Mouse (Mus musculus) MEL (cell line): ENCODE results near the gene Fbxo30. TPM values are rescaled to one million over a fixed set of nuclear protein-coding genes. Genes with fewer than 3 reads are reported as not detected.

Experiments
- DNase-seq: peaks from one replicate; pipeline ENCODE4 v3.0.0; 2011; ENCODE audit warnings: low read depth, low spot score
- H3K27ac ChIP-seq: 2 replicates; pipeline ENCODE4 v1.5.1; 2012; ENCODE audit warnings: low read depth, mild to moderate bottlenecking, control low read depth, low read length, moderate library complexity; ENCODE audit not compliant: control insufficient read depth
- H3K27me3 ChIP-seq, 2 experiments: fragments of 150-350 bp in 1 of 2; sonication (generic) in 1 of 2; 2 replicates each; pipeline ENCODE4 v1.6.1; 2012; ENCODE audit warnings: low read length in 2 of 2, mild to moderate bottlenecking in 2 of 2, improper control_type of control experiment in 1 of 2, moderate library complexity in 1 of 2; ENCODE audit not compliant: insufficient read depth in 2 of 2, control insufficient read depth in 1 of 2
- H3K36me3 ChIP-seq, 2 experiments: 2 replicates each; pipeline ENCODE4 v1.6.1; 2012 to 2014; ENCODE audit warnings: low read length in 2 of 2, improper control_type of control experiment in 1 of 2, inconsistent platforms in 1 of 2, mild to moderate bottlenecking in 1 of 2; ENCODE audit not compliant: insufficient read depth in 2 of 2, control insufficient read depth in 1 of 2
- H3K4me1 ChIP-seq, 2 experiments: fragments of 150-350 bp in 1 of 2; sonication (generic) in 1 of 2; 2 replicates each; pipeline ENCODE4 v1.6.1; 2012; ENCODE audit warnings: low read length in 2 of 2, improper control_type of control experiment in 1 of 2, mild to moderate bottlenecking in 1 of 2; ENCODE audit not compliant: insufficient read depth in 2 of 2, control insufficient read depth in 1 of 2
- H3K4me3 ChIP-seq, 2 experiments: fragments of 150-350 bp in 1 of 2; sonication (generic) in 1 of 2; 2 replicates each; pipeline ENCODE4 v1.5.1; 2012; ENCODE audit warnings: low read depth in 2 of 2, low read length in 2 of 2, mild to moderate bottlenecking in 2 of 2, moderate library complexity in 2 of 2, control low read depth in 1 of 2, improper control_type of control experiment in 1 of 2; ENCODE audit not compliant: control insufficient read depth in 1 of 2, insufficient read depth in 1 of 2
- H3K79me2 ChIP-seq: 2 replicates; pipeline ENCODE4 v1.6.1; 2012; ENCODE audit warnings: mild to moderate bottlenecking, low read length, moderate library complexity; ENCODE audit not compliant: control insufficient read depth, poor library complexity, insufficient read depth
- H3K9ac ChIP-seq: 2 replicates; pipeline ENCODE4 v1.6.1; 2012; ENCODE audit warnings: low read depth, mild to moderate bottlenecking, control low read depth, low read length, moderate library complexity; ENCODE audit not compliant: control insufficient read depth, poor library complexity, severe bottlenecking
- H3K9me3 ChIP-seq: fragments of 150-350 bp; sonication (generic); replicated peaks from 2 replicates; pipeline ENCODE4 v1.6.1; 2012; ENCODE audit warnings: mild to moderate bottlenecking, low read length, improper control_type of control experiment, moderate library complexity; ENCODE audit not compliant: insufficient read depth
- CHD1 ChIP-seq: IDR thresholded peaks from 2 replicates; pipeline ENCODE4 v1.6.1; 2012; ENCODE audit warnings: low read depth, mild to moderate bottlenecking, inconsistent platforms, low read length, improper control_type of control experiment
- CHD2 ChIP-seq: IDR thresholded peaks from 2 replicates; pipeline ENCODE4 v1.6.1; 2011; ENCODE audit warnings: low read length, improper control_type of control experiment
- ELF1 ChIP-seq: IDR thresholded peaks from 2 replicates; pipeline ENCODE4 v1.6.1; 2014; ENCODE audit warnings: low read depth, mild to moderate bottlenecking, inconsistent platforms, low read length, improper control_type of control experiment, moderate library complexity
- EP300 ChIP-seq, 2 experiments: IDR thresholded peaks; 2 replicates each; pipeline ENCODE4 v1.6.1; 2011; ENCODE audit warnings: improper control_type of control experiment in 2 of 2, low read length in 2 of 2, low read depth in 1 of 2, mild to moderate bottlenecking in 1 of 2
- ETS1 ChIP-seq: IDR thresholded peaks from 2 replicates; pipeline ENCODE4 v1.6.1; 2012; ENCODE audit warnings: low read depth, mild to moderate bottlenecking, inconsistent platforms, low read length, improper control_type of control experiment, moderate library complexity
- GABPA ChIP-seq: IDR thresholded peaks from 2 replicates; pipeline ENCODE4 v1.6.1; 2012; ENCODE audit warnings: low read depth, mild to moderate bottlenecking, inconsistent platforms, low read length, improper control_type of control experiment, moderate library complexity
- GATA1 ChIP-seq: IDR thresholded peaks from 2 replicates; pipeline ENCODE4 v1.6.1; 2011; ENCODE audit warnings: low read depth, low read length, improper control_type of control experiment
- HCFC1 ChIP-seq: IDR thresholded peaks from 2 replicates; pipeline ENCODE4 v1.6.1; 2012; ENCODE audit warnings: low read depth, mild to moderate bottlenecking, inconsistent platforms, low read length, improper control_type of control experiment, moderate library complexity
- KAT2A ChIP-seq: conservative IDR thresholded peaks from 2 replicates; pipeline ENCODE4 v1.6.1; 2012; ENCODE audit warnings: low read depth, low read length, improper control_type of control experiment, inconsistent platforms
- MAFK ChIP-seq: IDR thresholded peaks from 2 replicates; pipeline ENCODE4 v1.6.1; 2011; ENCODE audit warnings: low read depth, mild to moderate bottlenecking, low read length, improper control_type of control experiment, borderline replicate concordance
- MAX ChIP-seq: IDR thresholded peaks from 2 replicates; pipeline ENCODE4 v1.6.1; 2011; ENCODE audit warnings: low read length, improper control_type of control experiment
- MAZ ChIP-seq: IDR thresholded peaks from 2 replicates; pipeline ENCODE4 v1.6.1; 2012; ENCODE audit warnings: low read depth, mild to moderate bottlenecking, inconsistent platforms, low read length, improper control_type of control experiment
- MXI1 ChIP-seq: IDR thresholded peaks from 2 replicates; pipeline ENCODE4 v1.6.1; 2011; ENCODE audit warnings: mild to moderate bottlenecking, low read depth, low read length, improper control_type of control experiment
- MYB ChIP-seq: IDR thresholded peaks from 2 replicates; pipeline ENCODE4 v1.6.1; 2011; ENCODE audit warnings: mild to moderate bottlenecking, low read depth, low read length, improper control_type of control experiment
- MYC ChIP-seq: IDR thresholded peaks from 2 replicates; pipeline ENCODE4 v1.6.1; 2011; ENCODE audit warnings: low read depth, mild to moderate bottlenecking, low read length, improper control_type of control experiment, moderate library complexity
- NELFE ChIP-seq: IDR thresholded peaks from 2 replicates; pipeline ENCODE4 v1.6.1; 2011; ENCODE audit warnings: low read depth, low read length, improper control_type of control experiment
- NRF1 ChIP-seq: IDR thresholded peaks from 2 replicates; pipeline ENCODE4 v1.6.1; 2014; ENCODE audit warnings: low read depth, mild to moderate bottlenecking, inconsistent platforms, low read length, improper control_type of control experiment, moderate library complexity; ENCODE audit not compliant: poor library complexity, insufficient read depth, severe bottlenecking
- POLR2AphosphoS2 ChIP-seq: IDR thresholded peaks from 2 replicates; pipeline ENCODE4 v1.6.1; 2011; ENCODE audit warnings: low read length, improper control_type of control experiment
- POLR2AphosphoS5 ChIP-seq: IDR thresholded peaks from 2 replicates; pipeline ENCODE4 v1.6.1; 2012; ENCODE audit warnings: low read depth, borderline replicate concordance, mild to moderate bottlenecking, inconsistent platforms, low read length, moderate library complexity, mixed read lengths
- RCOR1 ChIP-seq: IDR thresholded peaks from 2 replicates; pipeline ENCODE4 v1.6.1; 2012; ENCODE audit warnings: low read depth, mild to moderate bottlenecking, inconsistent platforms, low read length, improper control_type of control experiment
- SIN3A ChIP-seq: IDR thresholded peaks from 2 replicates; pipeline ENCODE4 v1.6.1; 2012; ENCODE audit warnings: low read length, improper control_type of control experiment, inconsistent platforms
- SMC3 ChIP-seq: IDR thresholded peaks from 2 replicates; pipeline ENCODE4 v1.6.1; 2011; ENCODE audit warnings: low read depth, low read length, improper control_type of control experiment
- TAL1 ChIP-seq: IDR thresholded peaks from 2 replicates; pipeline ENCODE4 v1.6.1; 2012; ENCODE audit warnings: mild to moderate bottlenecking, inconsistent platforms, low read length, moderate library complexity, mixed read lengths
- UBTF ChIP-seq: IDR thresholded peaks from 2 replicates; pipeline ENCODE4 v1.6.1; 2012; ENCODE audit warnings: low read depth, mild to moderate bottlenecking, inconsistent platforms, low read length, improper control_type of control experiment, moderate library complexity, borderline replicate concordance; ENCODE audit not compliant: insufficient read depth
- USF1 ChIP-seq: IDR thresholded peaks from 2 replicates; pipeline ENCODE4 v1.6.1; 2014; ENCODE audit warnings: low read depth, mild to moderate bottlenecking, inconsistent platforms, low read length, improper control_type of control experiment, moderate library complexity
- USF2 ChIP-seq, 2 experiments: IDR thresholded peaks; 2 replicates each; pipeline ENCODE4 v1.6.1; 2011 to 2012; ENCODE audit warnings: improper control_type of control experiment in 2 of 2, low read length in 2 of 2, borderline replicate concordance in 1 of 2, inconsistent platforms in 1 of 2, low read depth in 1 of 2, mild to moderate bottlenecking in 1 of 2; ENCODE audit not compliant: insufficient read depth in 1 of 2
- ZKSCAN1 ChIP-seq: IDR thresholded peaks from 2 replicates; pipeline ENCODE4 v1.6.1; 2012; ENCODE audit warnings: low read depth, mild to moderate bottlenecking, inconsistent platforms, low read length, improper control_type of control experiment, moderate library complexity
- ZMIZ1 ChIP-seq: IDR thresholded peaks from 2 replicates; pipeline ENCODE4 v1.6.1; 2012; ENCODE audit warnings: low read depth, mild to moderate bottlenecking, inconsistent platforms, low read length, improper control_type of control experiment, moderate library complexity
- ZNF384 ChIP-seq: IDR thresholded peaks from 2 replicates; pipeline ENCODE4 v1.6.1; 2012; ENCODE audit warnings: low read depth, mild to moderate bottlenecking, inconsistent platforms, low read length, improper control_type of control experiment
- polyA plus RNA-seq, 2 experiments: library from polyadenylated mRNA; stranded (reverse) in 1 of 2; unstranded in 1 of 2; fragments of >175 nt in 1 of 2; fragments of >200 nt in 1 of 2; gene quantifications; 2 replicates each; pipeline versions ENCODE4 v1.2.1 to v1.2.4; 2012; ENCODE audit warnings: low replicate concordance in 2 of 2, low read depth in 1 of 2; ENCODE audit not compliant: insufficient read length in 2 of 2, insufficient read depth in 1 of 2, missing spikeins in 1 of 2
- total RNA-seq: library from RNA; depleted of rRNA; stranded (reverse); fragments of 300-350 nt; gene quantifications from 2 replicates; pipeline ENCODE4 v1.2.3, GENCODE M21; 2012

The Fbxo30 gene
- total and polyA plus RNA-seq, 3 experiments: 10.1 to 10.8 TPM; not detected in 1

DNA sequence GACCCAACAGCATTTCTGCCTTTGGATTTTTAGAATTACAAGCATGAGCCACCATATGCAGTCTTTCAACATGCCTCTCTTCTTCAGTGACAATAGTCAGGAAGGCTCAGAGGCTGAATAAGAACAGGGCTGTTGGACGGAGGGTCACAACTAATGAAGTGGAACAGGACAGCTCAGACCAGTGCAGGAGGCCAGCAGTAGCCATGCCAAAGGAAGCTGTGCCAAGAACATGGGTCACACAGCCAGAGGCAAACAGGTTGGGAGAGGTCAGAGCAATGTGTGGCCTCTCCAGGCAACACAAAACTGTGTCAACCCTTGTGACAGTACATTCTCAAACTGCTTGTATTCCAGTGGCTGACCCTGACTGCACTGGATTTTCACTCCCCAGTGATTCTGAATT, 6.7 kb upstream of the Fbxo30 start:
- no peaks in the 10 kb centered on the region for H3K9me3 ChIP-seq
- no peak overlapping the region for H3K9ac ChIP-seq
- DNase-seq: no peak
- H3K27ac ChIP-seq: no peak overlapping the region
- TF ChIP-seq CHD1 (no peak), MYC (no peak), ZMIZ1 (no peak), POLR2AphosphoS2 (no peak), KAT2A (no peak), USF1 (no peak), ETS1 (no peak), ZNF384 (no peak), GATA1 (no peak), MXI1 (no peak), USF2 (IDR thresholded peaks at IDR 0.05; ENCODE audit: borderline replicate concordance in 1 of 2, insufficient read depth in 1 of 2, low read depth in 1 of 2, low read length in 2 of 2) (no peak), UBTF (no peak), MAX (no peak), NRF1 (no peak)
- no peaks in the 10 kb centered on the region for H3K4me1 ChIP-seq
- no peaks in the 10 kb centered on the region; a peak in 1 of 4 replicates for H3K36me3 ChIP-seq
- no peaks in the 10 kb centered on the region for H3K27me3 ChIP-seq
- no peak overlapping the region for H3K4me3 ChIP-seq
- no peaks in the 10 kb centered on the region for H3K79me2 ChIP-seq

DNA sequence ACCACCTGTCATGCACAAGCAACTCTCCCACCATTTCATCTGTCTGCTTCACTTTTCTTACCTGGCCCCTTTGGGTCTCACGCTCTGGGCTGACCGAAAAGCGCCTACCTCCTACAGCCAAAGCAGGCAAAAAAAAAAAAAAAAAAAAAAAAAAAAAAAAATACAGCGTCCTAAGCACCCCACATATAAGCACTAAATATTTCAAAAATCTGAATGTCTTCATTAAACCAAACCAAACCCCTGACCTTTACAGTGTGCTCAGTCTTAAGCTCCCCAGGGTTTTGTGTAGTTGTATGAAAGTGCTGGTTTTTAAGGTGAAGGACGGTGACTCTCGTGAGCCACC, 924 bp upstream of the Fbxo30 start:
- no peak for DNase-seq

More for the DNA sequence above, 924 bp upstream of the Fbxo30 start:
- Histone ChIP-seq H3K9me3 (no peaks in the 10 kb centered on the region), H3K27ac (peak overlapping the region; percentile 98), H3K9ac (peak overlapping the region; percentile 99), H3K27me3 (no peaks in the 10 kb centered on the region), H3K36me3 (peaks cover 2 to 20% of the 10 kb centered on the region in 2 experiments; a peak in 2 of 4 replicates)
- no peak for TF ChIP-seq TAL1
- TF ChIP-seq USF2 (IDR thresholded peaks at IDR 0.05; ENCODE audit: borderline replicate concordance in 1 of 2, insufficient read depth in 1 of 2, low read depth in 1 of 2, low read length in 2 of 2): no peak
- TF ChIP-seq CHD1: 0 out of 2 replicates have a peak, but pooled peaks have one; percentile 18
- no peak for TF ChIP-seq CHD2
- no peak for TF ChIP-seq RCOR1
- TF ChIP-seq MYB: no peak
- TF ChIP-seq EP300 (IDR thresholded peaks at IDR 0.05; ENCODE audit: low read depth in 1 of 2, low read length in 2 of 2): no peak
- no peak for TF ChIP-seq SIN3A
- TF ChIP-seq GATA1: no peak
- no peak for TF ChIP-seq NELFE
- TF ChIP-seq USF1: no peak
- TF ChIP-seq ZMIZ1: 0 out of 2 replicates have a peak, but pooled peaks have one; percentile 0
- no peak for TF ChIP-seq ZKSCAN1
- no peak for TF ChIP-seq HCFC1
- no peak for TF ChIP-seq MAFK
- TF ChIP-seq ZNF384: peak; percentile 92
- TF ChIP-seq GABPA: no peak
- no peak for TF ChIP-seq ELF1
- TF ChIP-seq SMC3: no peak
- TF ChIP-seq POLR2AphosphoS5: no peak
- no peak for TF ChIP-seq MAZ
- TF ChIP-seq, all 39 proteins: peak for 3
- Histone ChIP-seq H3K4me1 (peaks cover 2 to 14% of the 10 kb centered on the region in 2 experiments), H3K4me3 (peak overlapping the region; percentile 75 to 89), H3K79me2 (peaks cover 35% of the 10 kb centered on the region)
